Mouse (Mus musculus): ENCODE measurements around the gene Vmn1r235. TPM values are rescaled to one million over a fixed set of nuclear protein-coding genes. Genes with fewer than 3 reads are reported as not detected.

Gene Vmn1r235
- total and polyA plus RNA-seq, 3 experiments: not detected

- DNase-seq (ENCODE audit: low read depth, low spot score): no peak
- TF ChIP-seq TCF12 (IDR thresholded peaks at IDR 0.05; ENCODE audit: low read depth, low read length): no peak
- no peak for TF ChIP-seq CTCF (IDR thresholded peaks at IDR 0.05 in 2 of 3, conservative IDR thresholded peaks at IDR 0.05 in 1 of 3; ENCODE audit: control insufficient read depth in 1 of 3, insufficient read depth in 1 of 3, low read depth in 2 of 3, low read length in 3 of 3, poor library complexity in 1 of 3, severe bottlenecking in 1 of 3)
- no peak for TF ChIP-seq MAX (IDR thresholded peaks at IDR 0.05; ENCODE audit: low read length)
- TF ChIP-seq ZMIZ1 (IDR thresholded peaks at IDR 0.05; ENCODE audit: low read depth, low read length): no peak
- TF ChIP-seq GATA1 (IDR thresholded peaks at IDR 0.05; ENCODE audit: low read depth, low read length): no peak
- no peak for TF ChIP-seq TBP (IDR thresholded peaks at IDR 0.05; ENCODE audit: low read depth, low read length)
- TF ChIP-seq POLR2A (IDR thresholded peaks at IDR 0.05; ENCODE audit: control insufficient read depth in 1 of 2, insufficient read depth in 1 of 2, low read depth in 1 of 2, low read length in 2 of 2, poor library complexity in 1 of 2): no peak
- TF ChIP-seq MAFK (IDR thresholded peaks at IDR 0.05; ENCODE audit: borderline replicate concordance, low read depth, low read length): no peak
- TF ChIP-seq TAL1 (IDR thresholded peaks at IDR 0.05; ENCODE audit: low read length): no peak
- TF ChIP-seq E2F4 (IDR thresholded peaks at IDR 0.05; ENCODE audit: borderline replicate concordance, low read depth, low read length): no peak
- TF ChIP-seq MYB (IDR thresholded peaks at IDR 0.05; ENCODE audit: low read depth, low read length): no peak
- no peak for TF ChIP-seq ZC3H11A (IDR thresholded peaks at IDR 0.05; ENCODE audit: low read depth, low read length)
- TF ChIP-seq UBTF (IDR thresholded peaks at IDR 0.05; ENCODE audit: borderline replicate concordance, insufficient read depth, low read depth, low read length): no peak
- TF ChIP-seq RCOR1 (IDR thresholded peaks at IDR 0.05; ENCODE audit: low read depth, low read length): no peak
- no peak for TF ChIP-seq GABPA (IDR thresholded peaks at IDR 0.05; ENCODE audit: low read depth, low read length)
- TF ChIP-seq ELF1 (IDR thresholded peaks at IDR 0.05; ENCODE audit: low read depth, low read length): no peak
- TF ChIP-seq EP300 (IDR thresholded peaks at IDR 0.05; ENCODE audit: low read depth in 1 of 2, low read length in 2 of 2): no peak
- no peak for TF ChIP-seq USF1 (IDR thresholded peaks at IDR 0.05; ENCODE audit: low read depth, low read length)
- no peak for TF ChIP-seq CHD2 (IDR thresholded peaks at IDR 0.05; ENCODE audit: low read length)
- Histone ChIP-seq H3K36me3 (ENCODE audit: control insufficient read depth in 1 of 2, insufficient read depth in 2 of 2, low read length in 2 of 2) (no peaks in the 10 kb centered on the region), H3K4me3 (ENCODE audit: control insufficient read depth in 1 of 2, insufficient read depth in 1 of 2, low read depth in 2 of 2, low read length in 2 of 2) (no peak within 1 kb of the TSS), H3K4me1 (ENCODE audit: control insufficient read depth in 1 of 2, insufficient read depth in 2 of 2, low read length in 2 of 2) (no peaks in the 10 kb centered on the region), H3K79me2 (ENCODE audit: control insufficient read depth, insufficient read depth, low read length, poor library complexity) (no peaks in the 10 kb centered on the region), H3K9ac (ENCODE audit: control insufficient read depth, low read depth, low read length, poor library complexity, severe bottlenecking) (no peak within 1 kb of the TSS), H3K27me3 (ENCODE audit: control insufficient read depth in 1 of 2, insufficient read depth in 2 of 2, low read length in 2 of 2) (no peaks in the 10 kb centered on the region; a peak in 1 of 4 replicates), H3K27ac (ENCODE audit: control insufficient read depth, low read depth, low read length) (no peak within 1 kb of the TSS), H3K9me3 (replicated peaks; ENCODE audit: insufficient read depth, low read length) (no peaks in the 10 kb centered on the region)
Measured at GRCm38 (mm10) chr17:21282642-21283041, 26.4 kb downstream of the Vmn1r235 start, which contains the start of gene Vmn1r236. TSS of gene Vmn1r236 (plus strand) at chr17:21282942.

GRCm38 (mm10) chr17:21284395-21284794, 28.2 kb downstream of the Vmn1r235 start:
- Histone ChIP-seq H3K79me2 (ENCODE audit: control insufficient read depth, insufficient read depth, low read length, poor library complexity) (no peaks in the 10 kb centered on the region), H3K4me1 (ENCODE audit: control insufficient read depth in 1 of 2, insufficient read depth in 2 of 2, low read length in 2 of 2) (no peaks in the 10 kb centered on the region), H3K27ac (ENCODE audit: control insufficient read depth, low read depth, low read length) (no peak overlapping the region), H3K36me3 (ENCODE audit: control insufficient read depth in 1 of 2, insufficient read depth in 2 of 2, low read length in 2 of 2) (no peaks in the 10 kb centered on the region), H3K27me3 (ENCODE audit: control insufficient read depth in 1 of 2, insufficient read depth in 2 of 2, low read length in 2 of 2) (no peaks in the 10 kb centered on the region), H3K4me3 (ENCODE audit: control insufficient read depth in 1 of 2, insufficient read depth in 1 of 2, low read depth in 2 of 2, low read length in 2 of 2) (no peak overlapping the region), H3K9ac (ENCODE audit: control insufficient read depth, low read depth, low read length, poor library complexity, severe bottlenecking) (no peak overlapping the region), H3K9me3 (replicated peaks; ENCODE audit: insufficient read depth, low read length) (no peaks in the 10 kb centered on the region)
- DNase-seq (ENCODE audit: low read depth, low spot score): no peak
- TF ChIP-seq POLR2AphosphoS5 (IDR thresholded peaks at IDR 0.05; ENCODE audit: borderline replicate concordance, low read depth, low read length) (no peak), MYC (IDR thresholded peaks at IDR 0.05; ENCODE audit: low read depth, low read length) (no peak), KAT2A (conservative IDR thresholded peaks at IDR 0.05; ENCODE audit: low read depth, low read length) (no peak), ZMIZ1 (IDR thresholded peaks at IDR 0.05; ENCODE audit: low read depth, low read length) (no peak), ZNF384 (IDR thresholded peaks at IDR 0.05; ENCODE audit: low read depth, low read length) (no peak), MAZ (IDR thresholded peaks at IDR 0.05; ENCODE audit: low read depth, low read length) (no peak), ELF1 (IDR thresholded peaks at IDR 0.05; ENCODE audit: low read depth, low read length) (no peak), GATA1 (IDR thresholded peaks at IDR 0.05; ENCODE audit: low read depth, low read length) (no peak), POLR2A (IDR thresholded peaks at IDR 0.05; ENCODE audit: control insufficient read depth in 1 of 2, insufficient read depth in 1 of 2, low read depth in 1 of 2, low read length in 2 of 2, poor library complexity in 1 of 2) (no peak), JUND (IDR thresholded peaks at IDR 0.05; ENCODE audit: low read depth, low read length) (no peak), USF1 (IDR thresholded peaks at IDR 0.05; ENCODE audit: low read depth, low read length) (no peak), RAD21 (IDR thresholded peaks at IDR 0.05; ENCODE audit: low read depth, low read length) (no peak), HCFC1 (IDR thresholded peaks at IDR 0.05; ENCODE audit: low read depth, low read length) (no peak), ETS1 (IDR thresholded peaks at IDR 0.05; ENCODE audit: low read depth, low read length) (no peak), MYB (IDR thresholded peaks at IDR 0.05; ENCODE audit: low read depth, low read length) (no peak), CTCF (IDR thresholded peaks at IDR 0.05 in 2 of 3, conservative IDR thresholded peaks at IDR 0.05 in 1 of 3; ENCODE audit: control insufficient read depth in 1 of 3, insufficient read depth in 1 of 3, low read depth in 2 of 3, low read length in 3 of 3, poor library complexity in 1 of 3, severe bottlenecking in 1 of 3) (no peak), NRF1 (IDR thresholded peaks at IDR 0.05; ENCODE audit: insufficient read depth, low read depth, low read length, poor library complexity, severe bottlenecking) (no peak), BHLHE40 (IDR thresholded peaks at IDR 0.05; ENCODE audit: borderline replicate concordance, low read depth, low read length) (no peak), SMC3 (IDR thresholded peaks at IDR 0.05; ENCODE audit: low read depth, low read length) (no peak)
